Mouse (Mus musculus) heart, embryonic 13.5 days (tissue): ENCODE measurements around the gene Tnp2. TPM values are rescaled to one million over a fixed set of nuclear protein-coding genes. Genes with fewer than 3 reads are reported as not detected.

Source experiments
- ATAC-seq: fragments of 200-750 bp; cut with Nextera tagmentation; 2 replicates; pipeline ENCODE4 v1.8.0; 2017; ENCODE audit warnings: moderate TSS enrichment; ENCODE audit not compliant: insufficient number of reproducible peaks, low FRiP score, low TSS enrichment; ENCODE audit errors: extremely low read depth
- H3K27ac ChIP-seq: fragments of 300-500 bp; sonication (generic); replicated peaks from 2 replicates; pipeline ENCODE4 v1.5.1; 2015; ENCODE audit warnings: moderate library complexity, mild to moderate bottlenecking, inconsistent platforms
- H3K27me3 ChIP-seq: fragments of 300-500 bp; sonication (generic); replicated peaks from 2 replicates; pipeline ENCODE4 v1.6.1; 2015; ENCODE audit warnings: mild to moderate bottlenecking, inconsistent platforms
- H3K36me3 ChIP-seq: fragments of 300-500 bp; sonication (generic); 2 replicates; pipeline ENCODE4 v1.6.1; 2015; ENCODE audit warnings: mild to moderate bottlenecking, inconsistent platforms
- H3K4me1 ChIP-seq: fragments of 300-500 bp; sonication (generic); 2 replicates; pipeline ENCODE4 v1.6.1; 2015; ENCODE audit warnings: inconsistent platforms
- H3K4me2 ChIP-seq: fragments of 300-500 bp; sonication (generic); 2 replicates; pipeline ENCODE4 v1.6.1; 2015; ENCODE audit warnings: inconsistent platforms, mild to moderate bottlenecking, moderate library complexity
- H3K4me3 ChIP-seq: fragments of 300-500 bp; sonication (generic); 2 replicates; pipeline ENCODE4 v1.5.1; 2015; ENCODE audit warnings: moderate library complexity, mild to moderate bottlenecking, inconsistent platforms
- H3K9ac ChIP-seq: fragments of 300-500 bp; sonication (generic); 2 replicates; pipeline ENCODE4 v1.6.1; 2015; ENCODE audit warnings: inconsistent platforms, mild to moderate bottlenecking, moderate library complexity
- H3K9me3 ChIP-seq: fragments of 300-500 bp; sonication (generic); 2 replicates; pipeline ENCODE4 v1.6.1; 2016; ENCODE audit warnings: inconsistent platforms
- WGBS: fragments of 180-500 bp; shearing (Covaris S2); methylation state at CpG from one replicate; pipeline ENCODE4 v1.1.7; 2015; ENCODE audit warnings: mixed read lengths; 5-methylcytosine and 5-hydroxymethylcytosine counted together
- polyA plus RNA-seq: library from polyadenylated mRNA; unstranded; fragments of >200 nt; fragmentation: Nextera tagmentation; extraction: Ambion mirVana; gene quantifications from 2 replicates; pipeline ENCODE4 v1.2.1, GENCODE M21; 2015

Gene Tnp2
- polyA plus RNA-seq, 1 experiment from 2014 or later = not detected

- 38% methylated on average over 6 of the region's 6 CpGs for WGBS
- no peaks in the 10 kb centered on the region for H3K27me3 ChIP-seq
- H3K4me2 ChIP-seq = peak overlapping the region; percentile 97
- no peaks in the 10 kb centered on the region for H3K9me3 ChIP-seq
- peak overlapping the region; percentile 85 for H3K4me3 ChIP-seq
- peak overlapping the region; percentile 82 for H3K27ac ChIP-seq
- peaks cover 75% of the 10 kb centered on the region for H3K4me1 ChIP-seq
- ATAC-seq = no peak
- peak overlapping the region; percentile 93 for H3K9ac ChIP-seq
- peaks cover 5% of the 10 kb centered on the region; the same call in 1 of the 2 replicates for H3K36me3 ChIP-seq
Measured at GRCm38 (mm10) chr16:10782377-10783151, 5.9 kb downstream of the Tnp2 start.

DNA sequence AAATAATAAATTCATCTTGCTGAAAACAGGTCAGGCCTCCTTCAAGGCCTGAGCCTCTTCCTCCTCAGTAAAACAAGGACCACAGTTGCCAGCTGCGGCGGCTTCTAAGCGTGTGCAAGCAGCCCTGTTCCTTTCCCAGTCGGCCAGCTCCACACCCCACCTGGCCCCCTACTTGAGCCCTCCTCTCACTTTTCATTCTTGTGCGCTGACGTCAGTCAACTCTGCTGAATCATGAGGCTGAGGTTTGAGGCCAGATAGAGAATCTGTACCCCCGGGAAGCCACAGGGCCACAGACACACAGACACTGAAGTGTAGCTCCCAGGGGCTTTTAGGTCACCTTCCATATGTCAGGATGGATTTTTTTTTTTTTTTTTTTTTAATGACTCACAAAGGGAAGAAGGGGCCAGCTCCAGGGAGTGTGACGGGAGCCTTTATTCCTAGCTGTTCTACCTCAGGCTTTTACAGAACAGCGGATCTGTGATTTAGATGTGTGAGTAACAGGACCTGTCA lies 6.5 kb downstream of the Tnp2 start:
- Histone ChIP-seq H3K27me3 (no peaks in the 10 kb centered on the region), H3K9me3 (no peaks in the 10 kb centered on the region), H3K4me2 (peak overlapping the region; percentile 97), H3K27ac (peak overlapping the region; percentile 82), H3K4me1 (peaks cover 74% of the 10 kb centered on the region), H3K9ac (peak overlapping the region; percentile 93), H3K36me3 (peaks cover 5% of the 10 kb centered on the region; the same call in 1 of the 2 replicates), H3K4me3 (peak overlapping the region; percentile 85; the same call in 1 of the 2 replicates)
- no peak for ATAC-seq
- 15% methylated on average over 9 of the region's 9 CpGs for WGBS

DNA sequence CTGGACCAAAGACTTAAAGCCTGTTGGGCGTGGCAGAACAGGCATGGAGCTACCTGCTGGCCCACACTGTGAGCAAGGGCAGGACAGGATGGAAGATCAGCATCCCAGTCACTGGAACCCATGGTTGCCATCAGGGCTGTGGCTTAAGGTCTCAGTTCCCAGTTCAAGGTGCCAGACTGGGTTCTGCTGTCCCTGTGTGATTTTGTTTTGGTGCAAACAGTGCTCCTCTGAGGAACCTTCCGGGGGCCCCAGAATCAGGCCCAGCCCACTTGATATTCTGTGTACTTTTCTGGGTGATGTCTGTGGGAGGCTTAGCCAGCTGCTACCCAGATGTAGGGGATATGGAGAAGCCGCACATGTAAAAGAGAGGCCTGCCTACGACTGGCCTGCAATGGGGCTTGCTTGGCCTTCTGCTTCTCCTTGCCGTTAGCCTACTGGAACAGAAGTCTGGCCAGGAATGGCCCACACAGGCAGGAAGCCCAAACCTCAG lies 7.8 kb downstream of the Tnp2 start:
- 76% methylated on average over 5 of the region's 5 CpGs for WGBS
- no peak overlapping the region for H3K4me2 ChIP-seq

DNA sequence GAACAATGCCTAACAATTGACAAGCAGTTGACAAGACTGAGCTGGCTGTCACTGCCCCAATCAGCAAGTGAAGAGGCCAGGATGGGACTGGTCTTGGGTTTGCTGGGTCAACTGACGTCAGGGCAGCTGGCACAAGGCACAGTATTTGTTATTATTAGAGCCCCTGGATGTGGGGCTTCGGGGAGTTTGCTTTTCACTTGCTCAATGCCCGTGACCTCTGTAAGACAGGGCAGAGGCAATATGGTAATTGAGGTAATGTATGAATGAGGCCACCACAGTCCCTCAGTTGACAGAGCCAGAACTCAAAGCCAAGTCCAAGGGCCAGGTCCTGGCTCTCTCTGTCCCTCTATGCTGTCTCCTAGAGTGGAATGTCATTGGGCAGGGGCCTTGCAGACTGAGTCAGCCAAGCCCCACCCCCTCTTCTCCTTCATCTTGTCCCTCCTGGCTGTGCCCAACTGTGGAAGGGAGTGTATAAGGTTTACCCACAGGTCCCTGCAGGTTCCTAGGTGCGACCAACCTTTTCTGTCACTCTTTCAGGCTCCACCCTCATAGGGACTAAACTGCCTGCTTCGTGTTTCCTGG lies 10.8 kb downstream of the Tnp2 start:
- no peak overlapping the region for H3K4me3 ChIP-seq
- no peaks in the 10 kb centered on the region for H3K27me3 ChIP-seq
- peaks cover under 1% of the 10 kb centered on the region; the same call in 1 of the 2 replicates for H3K36me3 ChIP-seq
- H3K4me1 ChIP-seq = peaks cover 60% of the 10 kb centered on the region
- no peak overlapping the region for H3K9ac ChIP-seq
- no peak for ATAC-seq
- H3K9me3 ChIP-seq = no peaks in the 10 kb centered on the region
- H3K27ac ChIP-seq = peak overlapping the region; percentile 17
- 53% methylated on average over 5 of the region's 5 CpGs for WGBS
- no peak overlapping the region for H3K4me2 ChIP-seq

More for the DNA sequence above, 7.8 kb downstream of the Tnp2 start:
- no peak for ATAC-seq
- H3K9me3 ChIP-seq = no peaks in the 10 kb centered on the region
- no peak overlapping the region for H3K4me3 ChIP-seq
- no peaks in the 10 kb centered on the region for H3K27me3 ChIP-seq
- peaks cover 5% of the 10 kb centered on the region; the same call in 1 of the 2 replicates for H3K36me3 ChIP-seq
- peaks cover 74% of the 10 kb centered on the region for H3K4me1 ChIP-seq
- H3K27ac ChIP-seq = peak overlapping the region; percentile 82
- H3K9ac ChIP-seq = no peak overlapping the region

- 33% methylated on average over 7 of the region's 7 CpGs for WGBS
- no peak overlapping the region for H3K27ac ChIP-seq
- H3K9ac ChIP-seq = no peak overlapping the region
- no peak for ATAC-seq
- no peaks in the 10 kb centered on the region for H3K9me3 ChIP-seq
- no peaks in the 10 kb centered on the region for H3K27me3 ChIP-seq
- peaks cover 48% of the 10 kb centered on the region for H3K4me1 ChIP-seq
- H3K4me3 ChIP-seq = no peak overlapping the region
- H3K36me3 ChIP-seq = no peaks in the 10 kb centered on the region
- no peak overlapping the region for H3K4me2 ChIP-seq
Measured at GRCm38 (mm10) chr16:10776322-10776721, 12.1 kb downstream of the Tnp2 start.

DNA sequence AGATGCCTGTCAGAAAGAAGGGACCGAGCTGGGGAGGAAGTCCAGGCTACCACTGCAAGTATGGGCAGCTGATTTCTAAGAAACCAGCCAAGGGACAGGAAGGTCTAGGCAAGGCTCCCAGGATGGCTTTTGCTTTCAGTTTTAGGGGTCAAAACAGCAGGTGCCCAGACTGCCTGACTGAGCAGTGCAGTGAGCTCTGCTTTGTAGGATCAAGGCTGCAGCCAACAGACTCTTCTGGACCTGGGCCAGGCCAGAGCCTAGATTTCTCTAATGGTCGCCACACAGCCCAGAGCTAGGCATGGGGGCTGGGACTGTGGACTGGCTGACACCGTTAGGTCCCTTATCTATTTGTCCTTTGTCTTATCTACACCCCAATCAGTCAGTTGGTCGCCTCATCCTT lies 13.7 kb downstream of the Tnp2 start:
- Histone ChIP-seq H3K4me2 (no peak overlapping the region), H3K4me3 (no peak overlapping the region), H3K9ac (no peak overlapping the region), H3K27ac (no peak overlapping the region), H3K27me3 (no peaks in the 10 kb centered on the region), H3K9me3 (no peaks in the 10 kb centered on the region), H3K36me3 (no peaks in the 10 kb centered on the region), H3K4me1 (peaks cover 47% of the 10 kb centered on the region)
- WGBS = 36% methylated on average over 4 of the region's 4 CpGs
- ATAC-seq = no peak

DNA sequence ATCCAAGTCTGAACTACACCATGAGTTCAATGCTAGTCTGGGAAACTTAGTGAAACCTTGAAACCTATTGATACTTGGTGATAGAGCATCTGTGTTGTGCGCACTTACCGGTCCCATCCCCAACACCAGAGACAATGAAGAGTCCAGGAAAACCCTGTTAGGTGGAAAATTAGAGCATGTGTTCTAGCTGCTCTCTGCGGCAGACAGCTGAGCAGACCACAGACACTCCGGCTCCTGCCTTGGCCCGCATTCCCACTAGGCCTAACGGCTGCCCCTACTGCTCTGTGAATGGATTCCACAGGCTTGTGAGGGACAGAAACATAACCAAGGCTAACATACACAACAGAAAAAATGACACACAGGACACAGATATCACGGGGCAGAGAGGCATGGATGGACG lies 14.9 kb downstream of the Tnp2 start:
- no peak for ATAC-seq
- 82% methylated on average over 8 of the region's 8 CpGs for WGBS
- peaks cover 48% of the 10 kb centered on the region for H3K4me1 ChIP-seq
- H3K27ac ChIP-seq = no peak overlapping the region
- no peak overlapping the region for H3K9ac ChIP-seq
- H3K36me3 ChIP-seq = no peaks in the 10 kb centered on the region
- no peaks in the 10 kb centered on the region; the same call in 1 of the 2 replicates for H3K27me3 ChIP-seq
- H3K4me2 ChIP-seq = no peak overlapping the region
- H3K9me3 ChIP-seq = no peaks in the 10 kb centered on the region
- H3K4me3 ChIP-seq = no peak overlapping the region

- ATAC-seq = no peak
- no peak overlapping the region for H3K4me3 ChIP-seq
- no peaks in the 10 kb centered on the region for H3K36me3 ChIP-seq
- H3K9ac ChIP-seq = no peak overlapping the region
- peaks cover 32% of the 10 kb centered on the region for H3K4me1 ChIP-seq
- H3K27me3 ChIP-seq = no peaks in the 10 kb centered on the region; the same call in none of the 2 replicates
- WGBS = 60% methylated on average over 19 of the region's 19 CpGs
- no peaks in the 10 kb centered on the region for H3K9me3 ChIP-seq
- no peak overlapping the region for H3K27ac ChIP-seq
- no peak overlapping the region for H3K4me2 ChIP-seq
Measured at GRCm38 (mm10) chr16:10771769-10772510, 16.5 kb downstream of the Tnp2 start.

DNA sequence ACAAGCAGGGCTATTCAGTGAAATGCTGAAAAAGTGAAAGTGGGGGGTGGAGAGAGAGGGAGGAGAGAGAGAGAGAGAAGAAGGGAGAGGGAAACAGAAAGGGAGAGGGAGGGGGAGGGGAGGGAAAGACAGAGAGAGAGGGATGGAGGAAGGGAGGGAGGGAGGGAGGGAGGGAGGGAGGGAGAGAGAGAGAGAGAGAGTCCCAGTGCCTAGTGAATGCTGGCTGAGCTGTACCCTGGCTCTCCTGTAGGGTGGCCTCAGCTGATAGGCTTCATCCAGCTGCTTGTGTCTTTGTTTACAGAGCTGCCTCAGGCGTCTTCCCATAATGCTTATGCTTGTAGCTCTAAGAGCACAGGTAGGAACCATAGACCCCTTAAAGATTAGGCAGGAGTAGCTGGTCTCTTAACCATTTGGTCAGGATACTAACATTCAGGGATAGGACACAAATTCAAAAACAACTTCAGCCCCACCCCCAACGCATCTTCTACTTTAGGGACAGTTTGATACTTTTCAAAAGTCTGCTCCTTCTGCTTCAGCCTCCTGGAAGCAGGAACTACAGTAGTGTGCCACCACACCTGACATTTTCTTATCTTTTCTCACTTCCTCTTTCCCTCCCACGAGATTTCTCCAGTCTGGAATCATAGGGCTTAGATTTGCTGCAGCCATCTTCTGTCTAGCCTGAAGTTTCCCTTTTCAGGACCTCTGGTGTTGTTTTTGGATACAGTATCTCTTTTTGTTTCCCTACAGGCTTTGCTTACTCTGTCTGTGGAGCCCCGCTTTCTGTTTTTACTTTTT lies 17.7 kb downstream of the Tnp2 start:
- Histone ChIP-seq H3K27ac (0 out of 2 replicates have a peak overlapping the region, but pooled peaks have one; percentile 7), H3K9ac (no peak overlapping the region; the same call in 1 of the 2 replicates), H3K36me3 (no peaks in the 10 kb centered on the region), H3K4me2 (no peak overlapping the region), H3K9me3 (no peaks in the 10 kb centered on the region), H3K27me3 (no peaks in the 10 kb centered on the region; the same call in none of the 2 replicates), H3K4me3 (no peak overlapping the region), H3K4me1 (peaks cover 23% of the 10 kb centered on the region)
- 31% methylated on average over 4 of the region's 4 CpGs for WGBS
- no peak for ATAC-seq

DNA sequence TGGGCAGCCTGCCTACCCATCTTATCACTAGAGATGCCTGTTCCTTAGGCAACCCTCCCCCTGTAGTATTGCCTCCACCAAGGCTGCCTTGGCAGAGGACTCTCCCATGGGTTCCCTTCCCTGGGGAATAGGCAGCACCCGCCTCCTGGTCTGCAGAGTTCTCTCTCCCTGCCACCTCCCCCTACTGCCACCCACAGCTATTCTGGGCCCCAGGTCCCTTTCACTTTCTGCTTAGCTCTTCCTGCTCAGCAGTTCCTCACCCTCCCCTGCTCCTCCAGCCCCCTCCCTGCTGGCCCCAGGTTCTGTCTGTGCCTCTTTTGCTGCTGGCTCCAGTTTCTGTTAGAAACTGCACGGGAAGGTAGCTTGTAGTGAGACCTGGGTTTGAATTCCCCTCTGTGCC lies 18.8 kb downstream of the Tnp2 start:
- no peak overlapping the region for H3K9ac ChIP-seq
- H3K27ac ChIP-seq = no peak overlapping the region
- no peaks in the 10 kb centered on the region for H3K36me3 ChIP-seq
- H3K4me3 ChIP-seq = no peak overlapping the region
- ATAC-seq = no peak
- H3K4me1 ChIP-seq = peaks cover 21% of the 10 kb centered on the region
- H3K4me2 ChIP-seq = no peak overlapping the region
- WGBS = 37% methylated on average over 2 of the region's 2 CpGs
- H3K27me3 ChIP-seq = no peaks in the 10 kb centered on the region; the same call in none of the 2 replicates
- H3K9me3 ChIP-seq = no peaks in the 10 kb centered on the region
